Mouse (Mus musculus): ENCODE measurements around the gene Cd109.

Cd109 gene

DNA sequence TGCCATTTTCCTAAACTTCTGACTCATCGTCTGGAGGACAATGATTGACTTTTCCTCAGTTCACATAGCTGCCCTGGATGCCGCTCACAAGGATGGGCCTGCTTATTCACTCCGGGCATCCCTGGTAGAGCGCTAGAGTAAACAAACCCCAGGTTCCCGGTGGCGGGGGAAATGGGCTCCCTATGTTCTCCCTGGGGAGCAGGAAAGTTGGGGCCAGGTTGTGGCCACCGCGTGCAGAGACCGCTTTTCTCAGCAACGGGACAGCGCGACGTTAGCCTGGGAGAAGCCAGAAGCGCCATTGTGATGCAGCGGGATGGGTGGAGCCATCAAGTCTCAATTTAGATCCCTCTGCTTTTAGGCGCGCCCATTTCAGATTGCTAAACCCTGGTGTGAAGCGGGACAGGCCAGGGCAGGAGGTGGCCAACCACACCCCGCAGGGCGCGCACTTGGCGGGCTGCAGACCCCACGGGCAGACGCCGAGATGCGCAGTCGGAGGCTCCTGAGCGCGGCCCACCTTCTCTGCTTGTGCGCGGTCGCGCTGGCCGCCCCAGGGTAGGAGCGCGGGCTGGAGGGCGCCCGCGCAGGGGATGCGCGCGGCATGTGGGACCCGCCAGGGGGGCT is at the start of gene Cd109:
TSS of gene Cd109 (plus strand) at position 146 of the 621 bp plus-strand sequence.
- DNase-seq: peak; percentile 16

DNA sequence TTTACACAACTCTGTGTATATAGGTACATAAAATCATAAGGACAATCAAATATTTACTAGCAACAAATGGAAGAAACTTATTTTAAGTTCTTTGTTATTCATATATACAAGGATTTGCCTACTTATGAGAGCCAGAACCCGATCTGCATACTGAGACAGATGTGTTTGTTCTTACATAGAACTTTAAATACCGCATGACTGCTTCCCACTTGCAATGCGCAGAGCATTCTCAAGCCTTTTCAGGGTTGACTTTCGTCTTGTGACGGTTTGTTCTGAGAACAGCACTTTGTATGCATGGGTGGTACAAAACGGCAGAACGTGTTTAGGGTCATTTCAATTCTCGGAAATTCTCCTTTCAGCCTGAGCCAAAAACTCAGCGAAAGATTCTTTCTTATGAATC is 45.4 kb upstream of the Cd109 start:
- no peak for DNase-seq

DNA sequence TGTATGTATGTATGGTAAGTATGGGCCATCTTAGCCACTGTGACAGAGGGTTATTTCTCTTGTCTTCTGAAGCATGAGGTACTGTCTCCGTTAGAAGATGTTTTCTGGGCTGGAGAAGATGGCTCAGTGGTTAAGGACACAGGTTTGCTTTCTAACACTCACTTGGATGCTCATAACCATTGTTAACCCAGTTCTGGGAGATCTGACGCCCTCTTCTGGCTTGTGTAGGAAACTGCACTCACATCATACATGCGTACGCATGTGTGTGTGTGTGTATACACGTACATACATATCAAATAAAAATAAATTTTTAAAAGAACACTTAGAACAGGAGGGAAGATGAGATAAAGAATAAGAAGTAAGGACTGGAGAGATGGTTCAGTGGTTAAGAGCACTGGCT is 38.9 kb upstream of the Cd109 start:
- DNase-seq: no peak

DNA sequence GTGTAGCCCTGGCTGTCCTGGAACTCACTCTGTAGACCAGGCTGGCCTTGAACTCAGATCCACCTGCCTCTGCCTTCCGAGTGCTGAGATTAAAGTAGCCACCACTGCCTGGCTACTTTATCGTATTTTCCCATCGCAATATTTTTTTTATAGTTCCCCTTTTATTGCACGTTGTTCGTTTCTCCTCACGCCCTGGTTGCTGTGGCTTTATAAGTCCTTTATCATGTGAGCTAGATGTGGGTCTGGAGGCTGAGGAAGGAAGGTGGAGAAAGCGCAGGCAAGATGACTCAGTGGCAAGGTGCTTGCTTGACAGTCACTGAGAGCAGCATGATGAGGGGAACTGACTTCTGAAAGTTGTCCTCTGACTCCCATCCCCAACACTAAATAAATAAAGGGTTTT is 36.5 kb upstream of the Cd109 start:
- DNase-seq: no peak

DNA sequence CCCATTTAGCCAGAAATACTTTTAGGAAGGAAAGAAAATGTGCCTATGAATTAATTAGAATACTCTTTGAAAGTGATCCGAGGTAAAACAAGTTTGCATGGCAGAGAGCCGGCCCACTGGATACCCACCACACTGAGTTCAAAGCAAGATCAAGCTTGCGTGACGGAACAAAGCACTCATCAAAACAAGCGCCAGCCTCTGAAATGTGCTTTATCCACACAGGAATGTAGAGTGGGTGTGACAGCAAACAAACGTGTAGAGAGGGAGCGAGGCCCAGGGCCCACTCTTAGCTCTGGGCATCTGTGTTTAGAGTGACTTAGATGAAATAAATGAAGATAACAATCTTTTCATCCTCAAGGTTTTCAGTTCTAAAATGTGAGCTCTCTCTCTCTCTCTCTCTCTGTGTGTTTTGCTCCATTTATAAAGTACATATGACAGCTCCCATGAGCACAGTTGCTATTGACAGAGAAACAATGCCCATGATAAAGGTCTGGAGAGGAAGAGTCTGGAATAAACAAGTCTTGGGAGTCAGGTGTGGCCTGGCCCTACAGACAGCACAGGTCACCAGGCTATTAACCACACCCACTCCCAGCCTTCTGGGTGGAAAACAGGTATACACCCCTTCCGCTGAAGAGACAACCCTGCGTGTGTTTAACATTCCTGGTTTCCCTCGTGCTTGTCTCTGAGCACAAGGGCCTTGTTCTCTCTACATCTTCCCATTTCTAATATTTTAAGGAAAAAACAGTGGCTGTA is 35.5 kb upstream of the Cd109 start:
- DNase-seq: no peak

DNA sequence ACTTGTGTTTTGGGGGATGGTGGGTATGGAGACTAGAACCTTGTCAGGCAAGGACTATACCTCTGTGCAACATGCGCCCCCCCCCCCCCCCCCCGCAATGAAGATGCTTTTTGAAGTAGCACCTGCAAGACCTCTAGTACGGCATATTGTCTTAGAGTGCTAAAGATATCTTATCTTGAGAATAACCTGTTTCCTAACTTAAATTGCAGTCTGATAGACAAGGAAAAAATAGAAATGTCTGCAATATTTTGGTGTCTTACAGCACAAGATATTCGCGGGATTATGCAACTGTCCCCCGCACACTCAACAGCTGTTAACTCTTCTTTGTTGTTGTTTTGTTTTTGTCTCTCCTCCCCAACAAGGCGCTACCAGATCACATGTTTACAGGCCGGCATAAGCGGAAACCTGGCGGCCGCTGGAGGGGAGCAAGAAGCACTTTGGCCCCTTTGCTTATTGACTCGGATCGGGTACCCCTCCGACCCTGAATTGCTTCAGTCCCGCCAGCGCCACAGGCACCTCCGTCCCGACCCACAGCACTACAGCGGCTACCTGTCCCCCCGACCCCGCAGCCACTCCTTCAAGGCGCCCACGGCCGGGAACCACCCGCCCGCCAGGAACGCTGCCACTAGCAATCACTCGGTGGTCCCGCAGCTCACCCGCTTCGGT is 28.0 kb upstream of the Cd109 start:
- DNase-seq: no peak

DNA sequence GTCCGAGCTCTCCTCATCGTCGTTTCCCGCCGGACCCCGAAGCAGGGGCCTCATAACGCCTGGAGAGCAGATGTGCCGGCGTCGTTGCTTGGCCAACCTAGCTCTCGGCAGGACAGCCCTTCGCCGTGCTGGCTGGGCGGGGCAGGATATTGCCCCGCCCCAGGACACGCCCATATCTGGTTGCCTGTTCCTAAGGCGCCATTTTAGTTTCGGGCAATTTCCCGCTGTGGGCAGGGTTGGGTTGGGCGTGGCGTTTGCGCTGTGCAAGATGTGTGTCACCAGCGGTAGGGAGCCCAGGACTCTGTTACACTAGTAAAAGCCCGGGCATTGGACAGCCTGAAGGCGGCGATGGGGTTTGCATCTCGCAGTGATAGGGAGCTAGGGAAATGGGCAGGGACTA is 27.4 kb upstream of the Cd109 start, which contains the start of gene Slc17a5:
TSS of gene Slc17a5 (minus strand) at position 128 of the 400 bp plus-strand sequence.
- peak; percentile 95 for DNase-seq

DNA sequence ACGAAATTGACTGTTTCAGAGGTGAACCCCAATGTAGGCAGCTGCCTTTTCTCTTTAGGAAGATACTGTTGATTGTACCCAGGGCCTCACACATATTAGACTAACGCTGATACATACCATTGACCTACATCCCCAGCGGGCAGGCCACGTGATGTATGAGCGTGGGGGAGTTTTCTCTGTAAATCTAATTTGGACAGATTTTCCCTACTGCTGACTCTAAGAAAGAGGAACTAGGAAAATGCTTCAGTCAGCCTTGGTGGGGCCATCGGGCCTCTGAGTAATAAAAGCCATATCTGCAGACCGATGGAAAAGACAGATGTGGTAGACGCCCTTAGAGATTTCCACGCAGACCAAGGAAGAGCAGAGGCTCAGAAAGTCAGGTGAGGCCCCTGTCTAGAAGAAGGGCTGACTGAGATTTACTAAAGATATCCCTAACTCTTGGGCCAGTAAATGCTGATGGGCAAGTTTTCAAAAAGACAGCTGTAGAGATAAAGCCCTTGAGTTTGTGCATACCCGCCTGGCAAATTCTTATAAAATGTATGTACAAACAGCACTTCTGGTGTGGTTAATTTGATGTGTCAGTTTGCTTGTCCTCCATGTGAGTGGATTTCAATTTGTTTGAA is 26.8 kb upstream of the Cd109 start:
- no peak for DNase-seq

DNA sequence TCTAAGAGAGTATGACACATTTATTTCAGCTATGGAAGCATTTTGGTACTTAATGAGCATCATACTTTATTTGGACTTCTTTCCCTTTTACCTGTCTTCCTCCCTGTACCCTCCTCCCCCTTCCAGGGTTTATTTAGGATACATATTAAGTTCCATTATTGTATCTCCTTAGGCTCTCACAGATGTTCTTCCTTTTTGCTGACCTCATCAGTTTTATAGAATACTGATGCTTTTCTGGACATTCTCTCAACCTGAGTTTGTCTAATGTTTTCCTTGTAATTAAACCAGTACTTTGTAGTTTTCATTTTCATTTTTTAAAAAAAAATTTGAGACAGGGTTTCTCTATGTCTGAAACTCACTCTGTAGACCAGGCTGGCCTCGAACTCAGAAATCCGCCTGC is 24.9 kb upstream of the Cd109 start:
- DNase-seq: no peak

DNA sequence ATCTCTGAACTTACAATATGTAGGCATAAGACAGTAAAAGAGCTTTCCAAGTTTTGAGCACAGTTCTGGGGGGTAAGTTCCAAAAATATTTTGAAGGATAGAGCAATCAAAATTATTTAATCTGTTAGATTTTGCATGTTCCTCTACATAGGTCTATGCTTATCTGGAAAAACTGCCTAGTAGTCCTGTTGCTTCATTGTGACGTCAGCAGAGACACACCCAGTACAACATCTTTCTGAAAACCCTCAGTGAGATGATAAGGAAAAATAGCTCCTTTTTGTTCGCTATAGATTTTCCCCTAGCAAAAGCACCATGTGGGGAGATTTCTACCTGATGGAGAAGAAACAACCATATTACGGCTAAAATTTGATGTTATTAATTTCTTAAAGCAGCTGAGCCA is 20.1 kb upstream of the Cd109 start:
- DNase-seq: no peak

DNA sequence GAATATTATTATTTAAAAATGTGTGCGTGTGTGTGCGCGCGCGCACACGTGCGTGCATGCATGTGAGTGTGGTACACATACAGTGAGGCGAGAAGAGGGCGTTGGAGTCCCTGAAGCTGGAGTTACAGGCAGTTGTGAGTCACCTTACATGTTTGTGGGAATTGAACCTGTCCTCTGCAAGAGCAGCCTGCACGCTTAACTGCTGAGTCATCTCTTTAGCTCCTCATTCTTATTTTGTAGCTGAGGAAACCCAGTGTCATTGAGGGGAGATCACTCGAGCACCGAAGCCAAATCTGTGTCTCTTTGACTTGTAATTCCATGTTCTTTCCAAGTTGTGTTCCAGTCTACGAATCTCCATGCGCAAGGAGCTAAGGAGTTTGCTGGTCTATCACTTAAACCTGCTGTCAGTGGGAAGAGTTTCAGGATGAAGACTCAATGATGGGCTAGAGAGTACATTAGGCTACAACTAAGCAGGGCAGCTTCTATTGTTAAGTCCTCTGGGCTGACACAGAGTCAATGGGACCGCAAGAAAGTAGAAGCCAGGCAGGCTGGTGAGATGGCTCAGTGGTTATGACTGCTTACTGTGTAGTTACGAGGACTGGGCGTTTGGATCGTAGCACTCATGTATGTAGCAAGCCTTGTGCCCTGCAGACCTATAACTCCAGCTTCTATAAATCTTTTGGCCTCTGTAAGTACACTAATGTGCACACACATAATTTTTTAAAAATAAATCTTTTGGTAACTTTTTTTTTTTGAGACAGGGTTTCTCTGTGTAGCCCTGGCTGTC is 19.4 kb upstream of the Cd109 start:
- DNase-seq: no peak

DNA sequence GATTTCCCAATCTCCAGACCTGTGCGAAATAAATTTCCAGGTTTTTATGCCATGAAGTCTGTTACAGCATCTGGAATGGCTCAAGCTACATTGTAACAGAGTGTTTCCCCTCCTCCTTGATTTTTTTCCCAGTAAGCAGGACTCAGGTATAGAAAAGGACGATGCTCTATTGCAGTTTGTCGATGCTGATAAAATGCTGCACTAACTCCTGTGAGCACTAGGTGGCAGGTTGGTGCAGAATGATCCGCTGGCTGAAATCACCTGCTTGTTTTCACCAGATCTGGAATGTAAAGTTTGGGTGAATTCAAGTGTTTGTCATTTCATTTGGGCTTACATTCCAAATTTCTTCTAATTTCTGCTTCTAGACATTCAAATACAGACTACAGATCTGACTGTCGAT is 18.5 kb upstream of the Cd109 start:
- peak; percentile 38 for DNase-seq

DNA sequence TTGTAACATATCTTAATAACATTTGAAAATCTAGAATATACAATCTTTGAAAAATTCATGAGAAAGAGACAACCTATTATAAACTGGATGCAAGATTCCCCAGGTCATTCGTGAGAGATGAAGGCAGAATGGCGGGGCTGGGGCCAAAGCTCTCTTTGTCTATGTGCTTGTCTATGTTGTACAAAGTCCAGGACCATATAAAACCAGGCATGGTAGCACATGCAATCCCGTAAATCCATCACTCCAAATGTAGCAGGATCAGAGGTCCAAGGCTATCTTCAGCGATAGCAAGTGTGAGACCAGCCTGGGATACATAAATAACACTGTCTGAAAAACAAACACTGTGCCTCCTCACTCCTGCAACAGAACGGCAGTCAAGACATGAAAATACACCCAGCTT is 15.4 kb upstream of the Cd109 start:
- DNase-seq: no peak

DNA sequence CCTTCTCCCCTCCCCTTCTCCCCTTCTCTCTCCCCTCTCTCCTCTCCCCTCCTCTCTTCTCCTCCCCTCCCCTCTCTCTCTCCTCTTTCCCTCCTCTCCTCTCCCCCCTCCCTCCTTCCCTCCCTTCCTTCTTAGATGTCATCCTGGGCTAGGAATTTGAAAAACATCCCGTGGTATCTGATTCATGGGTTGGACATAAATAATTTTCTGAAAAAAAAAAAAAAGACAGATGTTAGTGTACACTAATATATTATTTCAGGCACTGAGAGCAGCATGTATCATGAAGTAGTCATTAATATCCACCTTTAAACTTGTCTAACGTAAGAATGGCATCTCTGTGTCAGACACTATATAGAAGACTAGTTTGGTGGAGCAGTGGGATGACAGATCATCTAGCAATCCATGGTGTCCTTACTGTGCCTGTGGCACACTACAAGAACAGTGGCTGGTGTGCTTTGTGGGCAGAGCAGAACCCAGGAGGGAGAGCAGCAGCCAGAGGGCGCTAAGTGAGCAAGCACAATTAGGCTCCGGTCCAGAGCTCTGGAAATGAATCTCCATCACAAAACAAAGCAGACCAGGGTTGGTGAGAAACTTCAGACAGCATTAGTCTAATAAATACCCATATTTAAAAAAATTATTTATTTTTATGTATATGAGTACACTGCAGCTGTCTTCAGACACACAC is 14.2 kb upstream of the Cd109 start:
- peak; percentile 8 for DNase-seq

DNA sequence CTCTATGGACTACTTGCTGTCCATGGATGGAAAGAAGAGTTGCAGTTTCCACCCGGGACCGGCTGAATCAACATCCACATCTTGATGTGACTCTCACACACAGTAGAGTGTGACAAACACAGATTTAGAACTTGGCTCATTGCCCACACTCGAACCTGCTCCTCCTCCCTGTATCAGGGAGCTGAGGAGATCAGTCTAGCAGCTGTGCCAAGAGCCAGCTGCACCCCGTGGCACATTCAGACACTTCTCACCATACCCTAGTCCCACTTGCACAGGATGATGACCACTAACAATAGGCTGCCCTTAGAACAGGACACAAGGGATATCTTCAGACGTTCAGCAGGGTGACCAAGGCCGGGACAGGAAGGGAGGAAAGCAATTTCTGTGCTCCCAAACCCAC is 1.1 kb upstream of the Cd109 start:
- no peak for DNase-seq

DNA sequence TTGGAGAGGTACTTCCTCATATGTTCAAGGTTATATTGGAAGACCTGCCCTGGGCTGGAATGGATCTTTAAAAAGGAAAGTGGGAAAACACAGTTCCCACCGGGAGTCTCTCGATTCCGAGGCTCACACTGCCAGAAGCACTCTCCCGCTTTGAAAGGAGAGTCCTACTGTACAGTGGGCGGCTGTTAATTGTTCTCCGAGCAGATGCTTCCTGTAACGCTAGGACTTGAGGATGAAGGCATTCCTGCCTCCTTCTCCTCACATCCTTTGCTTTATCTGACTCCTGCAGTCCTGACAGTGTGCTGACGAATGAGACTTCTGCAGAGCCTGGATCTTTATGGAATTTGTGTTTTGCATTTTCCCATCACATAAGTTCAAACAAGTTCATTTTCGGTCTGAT is 3.9 kb downstream of the Cd109 start:
- no peak for DNase-seq

DNA sequence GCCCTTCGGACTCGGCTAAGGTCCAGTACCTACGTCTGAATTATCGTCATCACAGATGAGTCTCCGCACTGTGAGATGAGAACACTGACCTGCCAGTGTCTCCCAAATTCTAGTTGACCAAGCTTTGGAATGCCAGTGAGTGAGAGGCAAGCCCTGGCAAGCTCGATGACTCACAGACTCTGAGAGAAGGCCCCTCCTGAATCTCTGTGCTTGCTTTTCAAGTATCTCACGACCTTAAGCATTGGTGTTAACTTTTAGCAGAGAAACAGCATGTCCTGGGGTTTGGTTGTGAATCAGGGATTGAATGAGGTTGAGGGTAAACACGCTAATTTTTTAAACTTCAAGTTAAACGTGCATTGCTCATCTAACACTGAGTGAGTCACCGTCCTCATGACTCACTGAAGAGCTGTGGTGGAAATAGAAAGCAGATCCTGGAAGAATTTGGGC is 8.0 kb downstream of the Cd109 start:
- DNase-seq: no peak

DNA sequence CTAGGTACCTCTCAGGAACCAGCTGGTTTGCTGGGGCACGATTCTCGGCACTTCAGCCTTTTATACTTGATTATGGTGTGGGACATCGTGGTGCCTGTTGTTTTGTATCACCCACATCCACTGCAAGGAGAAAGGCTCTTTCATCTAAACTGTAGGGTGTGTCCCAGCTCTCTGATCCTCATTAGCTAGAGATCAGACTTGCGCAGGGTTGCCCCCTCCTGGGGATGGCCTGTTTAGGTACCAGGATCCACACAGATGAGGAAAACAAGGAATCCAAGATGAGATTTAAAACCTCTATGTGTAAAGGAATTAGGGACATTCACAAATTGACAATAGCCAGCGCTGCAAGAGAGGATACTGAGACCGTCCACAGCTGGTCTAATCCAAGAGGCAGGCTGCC is 14.6 kb downstream of the Cd109 start:
- DNase-seq: no peak

DNA sequence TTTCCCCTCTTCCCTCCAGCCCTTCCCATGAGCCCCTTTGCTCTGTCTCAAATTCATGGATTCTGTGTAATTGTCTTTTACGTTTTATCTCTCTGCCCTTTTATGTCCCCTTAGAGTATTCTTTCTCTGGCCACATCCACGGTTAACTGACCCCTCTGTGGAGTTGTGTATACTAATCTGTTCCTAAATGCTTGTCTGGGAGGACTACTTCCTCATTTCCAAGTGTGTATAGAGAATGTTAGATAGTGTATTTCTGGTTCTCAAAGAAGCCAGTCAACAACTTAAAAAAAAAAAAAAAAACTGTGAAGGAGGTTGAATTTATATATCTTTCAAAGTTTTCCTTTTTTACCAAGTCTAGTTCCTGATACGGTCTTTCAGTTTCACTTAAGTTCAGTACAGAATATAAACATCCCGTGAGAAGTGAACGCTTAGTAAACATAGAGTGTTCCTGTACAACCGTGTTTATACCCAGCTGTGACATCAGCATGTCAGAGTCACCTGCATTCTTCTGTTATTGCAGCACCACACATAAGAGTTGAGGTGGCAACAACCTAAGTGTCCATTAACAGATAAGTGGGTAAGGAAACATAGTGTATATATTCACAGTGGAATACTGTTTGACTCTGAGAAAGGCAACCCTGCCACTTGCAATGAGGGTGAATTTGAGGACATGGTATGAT is 16.5 kb downstream of the Cd109 start:
- DNase-seq: no peak

DNA sequence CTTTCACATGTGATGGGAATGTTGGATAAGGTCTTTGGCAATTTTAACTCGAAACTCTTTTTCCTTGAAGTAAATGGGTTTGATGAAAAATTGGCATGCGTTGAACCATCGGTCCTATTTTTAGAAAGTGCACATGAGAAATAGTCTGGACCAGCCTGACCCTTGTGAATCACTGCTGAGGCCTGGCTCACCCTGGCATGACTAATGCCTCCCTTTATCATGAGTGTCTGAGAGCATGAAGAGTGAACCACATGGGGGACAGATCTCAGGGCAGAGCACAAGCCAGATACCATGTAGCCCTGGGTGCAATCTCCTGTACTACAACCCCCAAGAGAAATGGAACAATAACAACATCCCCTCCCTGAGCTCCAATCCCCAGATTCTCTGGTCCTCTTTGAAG is 18.6 kb downstream of the Cd109 start:
- DNase-seq: no peak

DNA sequence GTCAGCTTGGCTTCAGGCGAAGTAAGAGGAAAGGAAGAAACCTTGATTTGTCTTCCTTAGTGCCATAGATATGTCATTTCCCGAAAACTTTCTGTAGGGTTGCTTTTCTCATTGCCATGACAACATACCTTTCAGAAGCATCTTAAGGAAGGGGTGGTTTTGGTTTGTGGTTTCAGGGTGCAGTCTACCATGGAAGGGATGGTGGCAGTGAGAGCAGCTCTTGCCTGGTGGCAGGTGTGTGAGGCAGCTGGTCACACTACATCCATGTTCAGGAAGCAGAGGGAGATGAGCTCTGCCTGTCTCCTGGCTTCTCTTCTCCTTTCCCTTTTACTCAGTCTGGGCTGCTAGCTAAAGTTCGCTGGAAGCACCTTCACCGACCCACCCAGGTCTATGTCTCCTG is 26.0 kb downstream of the Cd109 start:
- DNase-seq: no peak

Measured in kidney, adult 18-20 months (tissue).